Mouse (Mus musculus): ENCODE measurements around the gene Kat14. TPM values are rescaled to one million over a fixed set of nuclear protein-coding genes. Genes with fewer than 3 reads are reported as not detected.

The Kat14 gene
- polyA plus RNA-seq, 1 experiment from 2014 or later, result 36.8 TPM

DNA sequence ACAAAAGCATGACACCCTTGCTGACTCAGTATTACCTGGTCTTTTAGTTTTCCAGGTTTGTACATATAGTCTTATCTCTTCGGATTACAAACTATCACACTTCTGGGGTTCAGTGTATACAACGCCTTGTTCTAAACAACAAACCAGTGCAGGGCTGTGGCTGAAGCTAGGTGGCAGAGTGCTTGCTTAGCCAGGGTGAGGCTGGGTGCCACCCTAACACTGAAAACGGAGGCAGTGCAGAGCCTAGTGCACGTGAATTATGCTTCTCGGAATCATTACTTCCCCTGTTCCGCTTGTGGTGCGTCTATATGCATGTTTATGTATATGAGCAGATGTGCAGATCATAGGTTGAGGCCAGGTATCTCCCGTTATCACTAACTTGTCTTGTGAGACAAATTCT lies 59.9 kb downstream of the Kat14 start:
- H3K4me2 ChIP-seq, result no peak overlapping the region
- ATAC-seq (ENCODE audit: low FRiP score), result no peak
- no peak for DNase-seq (ENCODE audit: low spot score, missing footprints)
- WGBS, result 88% methylated on average over 8 of the region's 8 CpGs
- H3K9me3 ChIP-seq (ENCODE audit: control insufficient read depth, low read length), result no peaks in the 10 kb centered on the region
- no peaks in the 10 kb centered on the region for H3K27me3 ChIP-seq (ENCODE audit: control insufficient read depth, insufficient read depth, low read length)
- no peaks in the 10 kb centered on the region for H3K4me1 ChIP-seq (ENCODE audit: control insufficient read depth, insufficient read depth, low read length)
- H3K9ac ChIP-seq (ENCODE audit: low read length), result no peak overlapping the region
- H3K27ac ChIP-seq (ENCODE audit: low read depth, low read length), result no peak overlapping the region
- H3K4me3 ChIP-seq (ENCODE audit: low read depth, low read length), result no peak overlapping the region
- H3K36me3 ChIP-seq (ENCODE audit: control insufficient read depth, insufficient read depth, low read length), result no peaks in the 10 kb centered on the region

- DNase-seq (ENCODE audit: low spot score, missing footprints) (no peak), ATAC-seq (ENCODE audit: low FRiP score) (no peak)
- Histone ChIP-seq H3K4me1 (ENCODE audit: control insufficient read depth, insufficient read depth, low read length) (no peaks in the 10 kb centered on the region), H3K9me3 (ENCODE audit: control insufficient read depth, low read length) (no peaks in the 10 kb centered on the region), H3K27ac (ENCODE audit: low read depth, low read length) (no peak overlapping the region), H3K4me2 (no peak overlapping the region), H3K4me3 (ENCODE audit: low read depth, low read length) (no peak overlapping the region), H3K36me3 (ENCODE audit: control insufficient read depth, insufficient read depth, low read length) (no peaks in the 10 kb centered on the region), H3K27me3 (ENCODE audit: control insufficient read depth, insufficient read depth, low read length) (no peaks in the 10 kb centered on the region), H3K9ac (ENCODE audit: low read length) (no peak overlapping the region)
- WGBS, result 77% methylated on average over 7 of the region's 7 CpGs
These were observed 60.4 kb downstream of the Kat14 start for GRCm38 (mm10) chr2:144429171-144429570.

- no peaks in the 10 kb centered on the region for H3K27me3 ChIP-seq (ENCODE audit: control insufficient read depth, insufficient read depth, low read length)
- no peak overlapping the region for H3K4me3 ChIP-seq (ENCODE audit: low read depth, low read length)
- H3K9me3 ChIP-seq (ENCODE audit: control insufficient read depth, low read length), result no peaks in the 10 kb centered on the region
- H3K4me1 ChIP-seq (ENCODE audit: control insufficient read depth, insufficient read depth, low read length), result no peaks in the 10 kb centered on the region
- H3K4me2 ChIP-seq, result no peak overlapping the region
- 79% methylated on average over 5 of the region's 5 CpGs for WGBS
- no peaks in the 10 kb centered on the region for H3K36me3 ChIP-seq (ENCODE audit: control insufficient read depth, insufficient read depth, low read length)
- no peak for ATAC-seq (ENCODE audit: low FRiP score)
- no peak overlapping the region for H3K27ac ChIP-seq (ENCODE audit: low read depth, low read length)
- no peak overlapping the region for H3K9ac ChIP-seq (ENCODE audit: low read length)
- DNase-seq (ENCODE audit: low spot score, missing footprints), result no peak
These were observed 62.6 kb downstream of the Kat14 start for GRCm38 (mm10) chr2:144431286-144431825.

- 85% methylated on average over 10 of the region's 10 CpGs for WGBS
- Histone ChIP-seq H3K9ac (ENCODE audit: low read length) (no peak overlapping the region), H3K4me2 (no peak overlapping the region), H3K36me3 (ENCODE audit: control insufficient read depth, insufficient read depth, low read length) (no peaks in the 10 kb centered on the region), H3K4me3 (ENCODE audit: low read depth, low read length) (no peak overlapping the region), H3K4me1 (ENCODE audit: control insufficient read depth, insufficient read depth, low read length) (no peaks in the 10 kb centered on the region), H3K9me3 (ENCODE audit: control insufficient read depth, low read length) (no peaks in the 10 kb centered on the region), H3K27me3 (ENCODE audit: control insufficient read depth, insufficient read depth, low read length) (no peaks in the 10 kb centered on the region), H3K27ac (ENCODE audit: low read depth, low read length) (no peak overlapping the region)
- DNase-seq (ENCODE audit: low spot score, missing footprints), result no peak
- no peak for ATAC-seq (ENCODE audit: low FRiP score)
These were observed 66.9 kb downstream of the Kat14 start for GRCm38 (mm10) chr2:144435679-144436078.

DNA sequence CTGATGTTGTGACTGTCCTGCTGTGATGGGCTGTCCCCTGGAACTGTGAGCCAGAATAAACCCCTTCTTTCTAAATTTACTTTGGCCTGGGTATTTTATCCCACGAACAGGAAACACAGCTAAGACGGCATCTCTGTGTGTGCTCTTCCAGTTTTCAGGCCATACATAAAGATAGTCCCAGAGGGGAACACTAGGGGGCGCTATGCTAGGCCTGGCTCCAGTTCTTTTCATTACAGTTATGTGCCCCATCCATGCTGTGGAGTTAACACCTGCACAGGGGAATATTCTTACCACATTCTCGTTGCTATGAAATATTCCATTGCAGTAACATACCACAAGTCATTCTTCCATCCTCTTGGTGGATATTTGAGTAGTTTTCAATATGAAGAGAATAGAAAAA lies 69.6 kb downstream of the Kat14 start:
- H3K27me3 ChIP-seq (ENCODE audit: control insufficient read depth, insufficient read depth, low read length), result no peaks in the 10 kb centered on the region
- DNase-seq (ENCODE audit: low spot score, missing footprints) (no peak), ATAC-seq (ENCODE audit: low FRiP score) (no peak)
- no peak overlapping the region for H3K9ac ChIP-seq (ENCODE audit: low read length)
- H3K4me3 ChIP-seq (ENCODE audit: low read depth, low read length), result no peak overlapping the region
- H3K4me2 ChIP-seq, result no peak overlapping the region
- H3K36me3 ChIP-seq (ENCODE audit: control insufficient read depth, insufficient read depth, low read length), result no peaks in the 10 kb centered on the region
- no peaks in the 10 kb centered on the region for H3K4me1 ChIP-seq (ENCODE audit: control insufficient read depth, insufficient read depth, low read length)
- H3K9me3 ChIP-seq (ENCODE audit: control insufficient read depth, low read length), result no peaks in the 10 kb centered on the region
- 58% methylated on average over 4 of the region's 4 CpGs for WGBS
- no peak overlapping the region for H3K27ac ChIP-seq (ENCODE audit: low read depth, low read length)

- H3K9me3 ChIP-seq (ENCODE audit: control insufficient read depth, low read length), result no peaks in the 10 kb centered on the region
- DNase-seq (ENCODE audit: low spot score, missing footprints) (no peak), ATAC-seq (ENCODE audit: low FRiP score) (no peak)
- H3K27ac ChIP-seq (ENCODE audit: low read depth, low read length), result no peak overlapping the region
- no peaks in the 10 kb centered on the region for H3K4me1 ChIP-seq (ENCODE audit: control insufficient read depth, insufficient read depth, low read length)
- H3K36me3 ChIP-seq (ENCODE audit: control insufficient read depth, insufficient read depth, low read length), result no peaks in the 10 kb centered on the region
- WGBS, result 83% methylated on average over 3 of the region's 3 CpGs
- no peaks in the 10 kb centered on the region for H3K27me3 ChIP-seq (ENCODE audit: control insufficient read depth, insufficient read depth, low read length)
- H3K9ac ChIP-seq (ENCODE audit: low read length), result no peak overlapping the region
- H3K4me2 ChIP-seq, result no peak overlapping the region
- H3K4me3 ChIP-seq (ENCODE audit: low read depth, low read length), result no peak overlapping the region
These were observed 70.5 kb downstream of the Kat14 start for GRCm38 (mm10) chr2:144439191-144439700.

- Histone ChIP-seq H3K36me3 (ENCODE audit: control insufficient read depth, insufficient read depth, low read length) (no peaks in the 10 kb centered on the region), H3K4me2 (no peak overlapping the region), H3K9me3 (ENCODE audit: control insufficient read depth, low read length) (no peaks in the 10 kb centered on the region), H3K4me1 (ENCODE audit: control insufficient read depth, insufficient read depth, low read length) (no peaks in the 10 kb centered on the region), H3K27ac (ENCODE audit: low read depth, low read length) (no peak overlapping the region), H3K4me3 (ENCODE audit: low read depth, low read length) (no peak overlapping the region), H3K9ac (ENCODE audit: low read length) (no peak overlapping the region), H3K27me3 (ENCODE audit: control insufficient read depth, insufficient read depth, low read length) (no peaks in the 10 kb centered on the region)
- DNase-seq (ENCODE audit: low spot score, missing footprints) (no peak), ATAC-seq (ENCODE audit: low FRiP score) (no peak)
- WGBS, result 87% methylated on average over 11 of the region's 11 CpGs
These were observed 72.7 kb downstream of the Kat14 start for GRCm38 (mm10) chr2:144441386-144441915.

GRCm38 (mm10) chr2:144446360-144446999 lies 77.7 kb downstream of the Kat14 start:
- H3K36me3 ChIP-seq (ENCODE audit: control insufficient read depth, insufficient read depth, low read length), result no peaks in the 10 kb centered on the region
- no peaks in the 10 kb centered on the region for H3K9me3 ChIP-seq (ENCODE audit: control insufficient read depth, low read length)
- H3K4me3 ChIP-seq (ENCODE audit: low read depth, low read length), result no peak overlapping the region
- H3K4me1 ChIP-seq (ENCODE audit: control insufficient read depth, insufficient read depth, low read length), result no peaks in the 10 kb centered on the region
- H3K27me3 ChIP-seq (ENCODE audit: control insufficient read depth, insufficient read depth, low read length), result no peaks in the 10 kb centered on the region
- ATAC-seq (ENCODE audit: low FRiP score), result no peak
- H3K4me2 ChIP-seq, result no peak overlapping the region
- H3K27ac ChIP-seq (ENCODE audit: low read depth, low read length), result no peak overlapping the region
- WGBS, result 74% methylated on average over 7 of the region's 7 CpGs
- no peak overlapping the region for H3K9ac ChIP-seq (ENCODE audit: low read length)
- DNase-seq (ENCODE audit: low spot score, missing footprints), result no peak

DNA sequence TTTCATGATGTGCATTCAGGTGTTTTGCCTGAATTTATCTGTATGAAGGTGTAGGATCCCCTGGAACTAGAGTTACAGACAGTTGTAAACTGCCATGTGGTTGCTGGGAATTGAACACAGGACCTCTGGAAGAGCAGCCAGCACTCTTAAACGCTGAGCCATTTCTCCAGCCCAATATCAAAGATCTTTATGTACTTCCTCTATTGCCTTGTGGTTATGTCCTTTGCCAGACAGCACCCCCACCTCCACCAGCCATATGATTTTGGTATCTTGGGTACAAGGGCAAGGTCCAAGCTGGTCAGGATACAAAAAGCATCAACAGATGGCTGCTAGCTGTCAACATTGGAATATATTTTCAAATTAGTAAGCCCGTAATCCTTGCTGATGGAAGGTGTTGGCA lies 81.6 kb downstream of the Kat14 start:
- no peaks in the 10 kb centered on the region for H3K36me3 ChIP-seq (ENCODE audit: control insufficient read depth, insufficient read depth, low read length)
- no peak overlapping the region for H3K9ac ChIP-seq (ENCODE audit: low read length)
- H3K4me2 ChIP-seq, result no peak overlapping the region
- no peaks in the 10 kb centered on the region for H3K4me1 ChIP-seq (ENCODE audit: control insufficient read depth, insufficient read depth, low read length)
- ATAC-seq (ENCODE audit: low FRiP score) (no peak), DNase-seq (ENCODE audit: low spot score, missing footprints) (no peak)
- H3K27ac ChIP-seq (ENCODE audit: low read depth, low read length), result no peak overlapping the region
- no peak overlapping the region for H3K4me3 ChIP-seq (ENCODE audit: low read depth, low read length)
- H3K27me3 ChIP-seq (ENCODE audit: control insufficient read depth, insufficient read depth, low read length), result no peaks in the 10 kb centered on the region
- 74% methylated on average over 2 of the region's 2 CpGs for WGBS
- H3K9me3 ChIP-seq (ENCODE audit: control insufficient read depth, low read length), result no peaks in the 10 kb centered on the region
